Mouse (Mus musculus) neural tube, embryonic 12.5 days (tissue): ENCODE results near the gene Trcg1. TPM values are rescaled to one million over a fixed set of nuclear protein-coding genes. Genes with fewer than 3 reads are reported as not detected.

Experiments
- ATAC-seq: fragments of 200-750 bp; cut with Nextera tagmentation; 2 replicates; pipeline ENCODE4 v1.8.0; 2017; ENCODE audit warnings: low read depth, mild to moderate bottlenecking, moderate TSS enrichment, moderate library complexity; ENCODE audit not compliant: low FRiP score
- H3K27ac ChIP-seq: fragments of 300-500 bp; sonication (generic); 2 replicates; pipeline ENCODE4 v1.5.1; 2016
- H3K27me3 ChIP-seq: fragments of 300-500 bp; sonication (generic); replicated peaks from 2 replicates; pipeline ENCODE4 v1.6.1; 2016; ENCODE audit warnings: mild to moderate bottlenecking
- H3K36me3 ChIP-seq: fragments of 300-500 bp; sonication (generic); 2 replicates; pipeline ENCODE4 v1.6.1; 2016; ENCODE audit warnings: mild to moderate bottlenecking
- H3K4me1 ChIP-seq: fragments of 300-500 bp; sonication (generic); 2 replicates; pipeline ENCODE4 v1.6.1; 2016
- H3K4me2 ChIP-seq: fragments of 300-500 bp; sonication (generic); replicated peaks from 2 replicates; pipeline ENCODE4 v1.6.1; 2016; ENCODE audit warnings: mild to moderate bottlenecking
- H3K4me3 ChIP-seq: fragments of 300-500 bp; sonication (generic); 2 replicates; pipeline ENCODE4 v1.5.1; 2016
- H3K9ac ChIP-seq: fragments of 300-500 bp; sonication (generic); 2 replicates; pipeline ENCODE4 v1.6.1; 2016; ENCODE audit warnings: mild to moderate bottlenecking
- H3K9me3 ChIP-seq: fragments of 300-500 bp; sonication (generic); 2 replicates; pipeline ENCODE4 v1.6.1; 2016; ENCODE audit warnings: mild to moderate bottlenecking
- WGBS: fragments of 180-500 bp; shearing (Covaris S2); methylation state at CpG from one replicate; pipeline ENCODE4 v1.1.7; 2016; 5-methylcytosine and 5-hydroxymethylcytosine counted together
- polyA plus RNA-seq: library from polyadenylated mRNA; unstranded; fragments of >200 nt; fragmentation: Nextera tagmentation; extraction: Ambion mirVana; gene quantifications from 2 replicates; pipeline ENCODE4 v1.2.1, GENCODE M21; 2016

The Trcg1 gene
- polyA plus RNA-seq, 1 experiment from 2014 or later, result not detected

GRCm38 (mm10) chr9:57256861-57257260 lies 20.5 kb downstream of the Trcg1 start:
- no peak overlapping the region for H3K4me2 ChIP-seq
- no peak for ATAC-seq
- H3K36me3 ChIP-seq, result peaks cover 52% of the 10 kb centered on the region
- no peak overlapping the region for H3K4me3 ChIP-seq
- no peaks in the 10 kb centered on the region for H3K9me3 ChIP-seq
- H3K27me3 ChIP-seq, result no peaks in the 10 kb centered on the region; the same call in 1 of the 2 replicates
- 94% methylated on average over 11 of the region's 11 CpGs for WGBS
- no peak overlapping the region for H3K27ac ChIP-seq
- H3K9ac ChIP-seq, result no peak overlapping the region
- peaks cover 15% of the 10 kb centered on the region for H3K4me1 ChIP-seq

GRCm38 (mm10) chr9:57257627-57258026 lies 21.3 kb downstream of the Trcg1 start:
- no peak overlapping the region for H3K4me3 ChIP-seq
- no peaks in the 10 kb centered on the region for H3K9me3 ChIP-seq
- H3K36me3 ChIP-seq, result peaks cover 46% of the 10 kb centered on the region
- no peak overlapping the region for H3K4me2 ChIP-seq
- peaks cover 17% of the 10 kb centered on the region for H3K4me1 ChIP-seq
- no peak overlapping the region for H3K9ac ChIP-seq
- ATAC-seq, result no peak
- H3K27me3 ChIP-seq, result no peaks in the 10 kb centered on the region; the same call in 1 of the 2 replicates
- WGBS, result 92% methylated on average over 9 of the region's 9 CpGs
- no peak overlapping the region for H3K27ac ChIP-seq

GRCm38 (mm10) chr9:57259736-57260135 lies 23.4 kb downstream of the Trcg1 start:
- H3K27me3 ChIP-seq, result peaks cover 9% of the 10 kb centered on the region
- no peaks in the 10 kb centered on the region for H3K9me3 ChIP-seq
- no peak overlapping the region for H3K4me2 ChIP-seq
- WGBS, result 8% methylated on average over 3 of the region's 3 CpGs
- peaks cover 17% of the 10 kb centered on the region for H3K4me1 ChIP-seq
- H3K9ac ChIP-seq, result no peak overlapping the region
- H3K36me3 ChIP-seq, result peaks cover 26% of the 10 kb centered on the region
- ATAC-seq, result no peak
- H3K27ac ChIP-seq, result no peak overlapping the region
- no peak overlapping the region for H3K4me3 ChIP-seq

- Histone ChIP-seq H3K27ac (no peak overlapping the region), H3K4me1 (peaks cover 17% of the 10 kb centered on the region), H3K4me3 (peak overlapping the region; percentile 68), H3K9ac (peak overlapping the region; percentile 72; the same call in 1 of the 2 replicates), H3K9me3 (no peaks in the 10 kb centered on the region), H3K4me2 (peak overlapping the region; percentile 98), H3K36me3 (peaks cover 25% of the 10 kb centered on the region), H3K27me3 (peaks cover 9% of the 10 kb centered on the region)
- ATAC-seq, result no peak
- 26% methylated on average over 12 of the region's 12 CpGs for WGBS
These were observed 24.6 kb downstream of the Trcg1 start for GRCm38 (mm10) chr9:57260940-57261339.

- peaks cover 17% of the 10 kb centered on the region for H3K4me1 ChIP-seq
- H3K36me3 ChIP-seq, result peaks cover 20% of the 10 kb centered on the region
- ATAC-seq, result peak; percentile 35; the same call in 1 of the 2 replicates
- H3K4me3 ChIP-seq, result peak overlapping the region; percentile 68
- no peak overlapping the region for H3K27ac ChIP-seq
- H3K9ac ChIP-seq, result peak overlapping the region; percentile 72
- under 1% methylated on average over 26 of the region's 26 CpGs for WGBS
- H3K27me3 ChIP-seq, result peaks cover 9% of the 10 kb centered on the region
- H3K4me2 ChIP-seq, result peak overlapping the region; percentile 98
- H3K9me3 ChIP-seq, result no peaks in the 10 kb centered on the region
These were observed 25.2 kb downstream of the Trcg1 start for GRCm38 (mm10) chr9:57261516-57261912.

GRCm38 (mm10) chr9:57261913-57262794 lies 25.8 kb downstream of the Trcg1 start, which contains the start of gene 1700017B05Rik:
Gene 1700017B05Rik (minus strand): TSS chr9:57262612.
- Histone ChIP-seq H3K27me3 (peaks cover 9% of the 10 kb centered on the region), H3K27ac (no peak within 1 kb of the TSS), H3K9ac (peak within 1 kb of the TSS; percentile 72), H3K9me3 (no peaks in the 10 kb centered on the region), H3K4me1 (peaks cover 19% of the 10 kb centered on the region), H3K4me2 (peak within 1 kb of the TSS; percentile 98), H3K36me3 (peaks cover 15% of the 10 kb centered on the region), H3K4me3 (peak within 1 kb of the TSS; percentile 68)
- under 1% methylated on average over 87 of the region's 87 CpGs for WGBS
- peak; percentile 78 for ATAC-seq

- 50% methylated on average over 13 of the region's 13 CpGs for WGBS
- Histone ChIP-seq H3K27ac (no peak overlapping the region), H3K9ac (peak overlapping the region; percentile 72), H3K9me3 (no peaks in the 10 kb centered on the region), H3K4me3 (peak overlapping the region; percentile 68), H3K4me2 (peak overlapping the region; percentile 98), H3K4me1 (peaks cover 23% of the 10 kb centered on the region), H3K36me3 (peaks cover 6% of the 10 kb centered on the region), H3K27me3 (peaks cover 9% of the 10 kb centered on the region)
- no peak for ATAC-seq
These were observed 26.7 kb downstream of the Trcg1 start for GRCm38 (mm10) chr9:57262795-57263684.

- H3K4me1 ChIP-seq, result peaks cover 23% of the 10 kb centered on the region
- H3K27me3 ChIP-seq, result peaks cover 9% of the 10 kb centered on the region
- ATAC-seq, result no peak
These were observed 28.8 kb downstream of the Trcg1 start for GRCm38 (mm10) chr9:57265125-57265524.

GRCm38 (mm10) chr9:57267421-57267820 lies 31.1 kb downstream of the Trcg1 start:
- no peak for ATAC-seq
- Histone ChIP-seq H3K4me2 (no peak overlapping the region), H3K27me3 (peaks cover 9% of the 10 kb centered on the region; the same call in 1 of the 2 replicates), H3K36me3 (no peaks in the 10 kb centered on the region), H3K9ac (no peak overlapping the region), H3K4me3 (no peak overlapping the region), H3K27ac (no peak overlapping the region), H3K9me3 (no peaks in the 10 kb centered on the region), H3K4me1 (peaks cover 7% of the 10 kb centered on the region)
- 17% methylated on average over 5 of the region's 5 CpGs for WGBS

More at GRCm38 (mm10) chr9:57265125-57265524, 28.8 kb downstream of the Trcg1 start:
- WGBS, result 36% methylated on average over 5 of the region's 5 CpGs
- no peaks in the 10 kb centered on the region for H3K9me3 ChIP-seq
- no peak overlapping the region for H3K9ac ChIP-seq
- no peak overlapping the region for H3K4me3 ChIP-seq
- H3K36me3 ChIP-seq, result no peaks in the 10 kb centered on the region
- no peak overlapping the region for H3K27ac ChIP-seq
- no peak overlapping the region for H3K4me2 ChIP-seq

GRCm38 (mm10) chr9:57268078-57268477 lies 31.7 kb downstream of the Trcg1 start:
- no peak for ATAC-seq
- H3K27me3 ChIP-seq, result peaks cover 9% of the 10 kb centered on the region; the same call in 1 of the 2 replicates
- H3K36me3 ChIP-seq, result no peaks in the 10 kb centered on the region
- 18% methylated on average over 10 of the region's 10 CpGs for WGBS
- H3K9me3 ChIP-seq, result no peaks in the 10 kb centered on the region
- peaks cover 7% of the 10 kb centered on the region for H3K4me1 ChIP-seq
- no peak overlapping the region for H3K4me2 ChIP-seq
- H3K4me3 ChIP-seq, result no peak overlapping the region
- no peak overlapping the region for H3K27ac ChIP-seq
- H3K9ac ChIP-seq, result no peak overlapping the region

GRCm38 (mm10) chr9:57268575-57268974 lies 32.2 kb downstream of the Trcg1 start:
- no peak for ATAC-seq
- H3K4me1 ChIP-seq, result peaks cover 7% of the 10 kb centered on the region

GRCm38 (mm10) chr9:57269384-57269783 lies 33.0 kb downstream of the Trcg1 start:
- H3K9me3 ChIP-seq, result no peaks in the 10 kb centered on the region
- H3K36me3 ChIP-seq, result no peaks in the 10 kb centered on the region
- H3K4me2 ChIP-seq, result no peak overlapping the region
- no peak for ATAC-seq
- H3K27me3 ChIP-seq, result peaks cover 2% of the 10 kb centered on the region; the same call in 1 of the 2 replicates
- H3K4me1 ChIP-seq, result peaks cover 7% of the 10 kb centered on the region
- H3K4me3 ChIP-seq, result no peak overlapping the region
- H3K27ac ChIP-seq, result no peak overlapping the region
- H3K9ac ChIP-seq, result no peak overlapping the region
- 26% methylated on average over 1 of the region's 1 CpGs for WGBS

More at GRCm38 (mm10) chr9:57268575-57268974, 32.2 kb downstream of the Trcg1 start:
- WGBS, result 7% methylated on average over 3 of the region's 3 CpGs
- H3K4me3 ChIP-seq, result no peak overlapping the region
- no peak overlapping the region for H3K27ac ChIP-seq
- no peak overlapping the region for H3K9ac ChIP-seq
- no peaks in the 10 kb centered on the region for H3K9me3 ChIP-seq
- H3K36me3 ChIP-seq, result no peaks in the 10 kb centered on the region
- H3K27me3 ChIP-seq, result peaks cover 6% of the 10 kb centered on the region; the same call in 1 of the 2 replicates
- H3K4me2 ChIP-seq, result no peak overlapping the region
